Mouse (Mus musculus) embryonic facial prominence, embryonic 11.5 days (tissue): Measurements from ENCODE around the gene Sh3bp5. TPM values are rescaled to one million over a fixed set of nuclear protein-coding genes. Genes with fewer than 3 reads are reported as not detected.

Source experiments
- ATAC-seq: fragments of 200-750 bp; cut with Nextera tagmentation; replicated peaks from 2 replicates; pipeline ENCODE4 v1.8.0; 2017; ENCODE audit warnings: low read depth; ENCODE audit not compliant: insufficient number of reproducible peaks, low FRiP score, low TSS enrichment
- DNase-seq: peaks from one replicate; pipeline ENCODE4 v3.0.0-alpha.2; 2015; ENCODE audit warnings: low spot score
- H3K27ac ChIP-seq: fragments of 300-500 bp; sonication (generic); replicated peaks from 2 replicates; pipeline ENCODE4 v1.5.1; 2014; ENCODE audit warnings: mild to moderate bottlenecking, low read depth, low read length, control low read depth
- H3K27me3 ChIP-seq: fragments of 300-500 bp; sonication (generic); 2 replicates; pipeline ENCODE4 v1.6.1; 2014; ENCODE audit warnings: mild to moderate bottlenecking, low read length, moderate library complexity, mixed read lengths; ENCODE audit not compliant: control insufficient read depth, insufficient read depth
- H3K36me3 ChIP-seq: fragments of 300-500 bp; sonication (generic); replicated peaks from 2 replicates; pipeline ENCODE4 v1.6.1; 2014; ENCODE audit warnings: low read depth, mild to moderate bottlenecking, low read length, moderate library complexity, mixed read lengths; ENCODE audit not compliant: control insufficient read depth, insufficient read depth
- H3K4me1 ChIP-seq: fragments of 300-500 bp; sonication (generic); 2 replicates; pipeline ENCODE4 v1.6.1; 2014; ENCODE audit warnings: low read length, mixed read lengths; ENCODE audit not compliant: control insufficient read depth, insufficient read depth
- H3K4me2 ChIP-seq: fragments of 300-500 bp; sonication (generic); 2 replicates; pipeline ENCODE4 v1.6.1; 2014; ENCODE audit warnings: low read depth, mild to moderate bottlenecking, control low read depth, low read length, moderate library complexity
- H3K4me3 ChIP-seq: fragments of 300-500 bp; sonication (generic); 2 replicates; pipeline ENCODE4 v1.5.1; 2014; ENCODE audit warnings: low read depth, low read length, control low read depth
- H3K9ac ChIP-seq: fragments of 300-500 bp; sonication (generic); replicated peaks from 2 replicates; pipeline ENCODE4 v1.6.1; 2014; ENCODE audit warnings: mild to moderate bottlenecking, control low read depth, low read length
- H3K9me3 ChIP-seq: fragments of 300-500 bp; sonication (generic); replicated peaks from 2 replicates; pipeline ENCODE4 v1.6.1; 2016; ENCODE audit warnings: mild to moderate bottlenecking, low read length, inconsistent platforms, mixed read lengths; ENCODE audit not compliant: control insufficient read depth
- WGBS: fragments of 180-500 bp; shearing (Covaris S2); extraction: QIAGEN DNeasy Blood & Tissue Kit; methylation state at CpG from one replicate; pipeline ENCODE4 v1.1.7; 2014; 5-methylcytosine and 5-hydroxymethylcytosine counted together
- polyA plus RNA-seq: library from polyadenylated mRNA; unstranded; fragments of >200 nt; fragmentation: Nextera tagmentation; extraction: Ambion mirVana; gene quantifications from 2 replicates; pipeline ENCODE4 v1.2.1, GENCODE M21; 2014

Sh3bp5 gene
- polyA plus RNA-seq, 1 experiment from 2014 or later = 16.0 TPM

GRCm38 (mm10) chr14:31323849-31324792 lies 111.8 kb downstream of the Sh3bp5 start, which contains the start of gene Dnah1:
Gene Dnah1, minus strand, starts transcription at chr14:31323896.
- peak within 1 kb of the TSS; percentile 50 for H3K9ac ChIP-seq
- H3K4me3 ChIP-seq = peak within 1 kb of the TSS; percentile 22
- ATAC-seq = no peak
- DNase-seq = peak; percentile 63
- 28% methylated on average over 28 of the region's 28 CpGs for WGBS
- H3K4me2 ChIP-seq = peak within 1 kb of the TSS; percentile 54
- no peaks in the 10 kb centered on the region for H3K27me3 ChIP-seq
- no peaks in the 10 kb centered on the region for H3K4me1 ChIP-seq
- H3K27ac ChIP-seq = no peak within 1 kb of the TSS
- no peaks in the 10 kb centered on the region for H3K36me3 ChIP-seq
- no peaks in the 10 kb centered on the region for H3K9me3 ChIP-seq

GRCm38 (mm10) chr14:31323189-31323588 lies 112.7 kb downstream of the Sh3bp5 start:
- no peak for DNase-seq
- Histone ChIP-seq H3K27ac (no peak overlapping the region), H3K4me1 (no peaks in the 10 kb centered on the region), H3K9me3 (no peaks in the 10 kb centered on the region), H3K9ac (no peak overlapping the region), H3K4me2 (peak overlapping the region; percentile 54; the same call in 1 of the 2 replicates), H3K36me3 (no peaks in the 10 kb centered on the region), H3K4me3 (no peak overlapping the region), H3K27me3 (no peaks in the 10 kb centered on the region)
- 81% methylated on average over 4 of the region's 4 CpGs for WGBS
- no peak for ATAC-seq

DNA sequence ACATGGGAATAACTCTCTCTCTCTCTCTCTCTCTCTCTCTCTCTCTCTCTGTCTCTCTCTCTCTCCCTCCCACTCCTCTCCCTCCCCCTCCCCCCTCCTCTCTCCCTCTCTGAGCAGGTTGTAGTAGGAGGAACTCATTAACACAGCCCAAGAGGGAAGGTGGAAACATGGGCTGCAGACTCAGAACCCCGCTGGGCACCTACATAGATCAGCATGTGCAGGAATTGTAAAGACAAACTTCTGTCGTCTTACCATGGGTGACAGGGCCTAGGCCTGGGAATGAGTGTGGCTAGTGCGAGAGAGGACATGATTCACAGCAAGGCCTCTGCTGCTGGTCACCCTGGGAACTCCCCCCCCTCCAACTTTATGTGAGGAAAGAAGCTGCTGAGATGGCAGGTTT lies 113.7 kb downstream of the Sh3bp5 start:
- Histone ChIP-seq H3K9ac (no peak overlapping the region), H3K27me3 (no peaks in the 10 kb centered on the region), H3K27ac (no peak overlapping the region), H3K4me2 (no peak overlapping the region), H3K9me3 (no peaks in the 10 kb centered on the region), H3K36me3 (no peaks in the 10 kb centered on the region), H3K4me1 (no peaks in the 10 kb centered on the region), H3K4me3 (no peak overlapping the region)
- ATAC-seq (no peak), DNase-seq (no peak)
- 85% methylated on average over 3 of the region's 3 CpGs for WGBS

- Histone ChIP-seq H3K27me3 (no peaks in the 10 kb centered on the region), H3K4me2 (no peak overlapping the region), H3K9me3 (no peaks in the 10 kb centered on the region), H3K4me3 (no peak overlapping the region), H3K27ac (no peak overlapping the region), H3K9ac (no peak overlapping the region), H3K36me3 (no peaks in the 10 kb centered on the region), H3K4me1 (no peaks in the 10 kb centered on the region)
- 88% methylated on average over 11 of the region's 11 CpGs for WGBS
- DNase-seq (no peak), ATAC-seq (no peak)
These were observed 114.7 kb downstream of the Sh3bp5 start for GRCm38 (mm10) chr14:31321181-31321580.

GRCm38 (mm10) chr14:31319546-31319945 lies 116.3 kb downstream of the Sh3bp5 start:
- Histone ChIP-seq H3K27me3 (no peaks in the 10 kb centered on the region), H3K27ac (no peak overlapping the region), H3K36me3 (no peaks in the 10 kb centered on the region), H3K4me1 (no peaks in the 10 kb centered on the region), H3K9me3 (no peaks in the 10 kb centered on the region), H3K9ac (no peak overlapping the region), H3K4me2 (no peak overlapping the region), H3K4me3 (no peak overlapping the region)
- 85% methylated on average over 10 of the region's 10 CpGs for WGBS
- no peak for ATAC-seq
- no peak for DNase-seq

- Histone ChIP-seq H3K27ac (no peak overlapping the region), H3K27me3 (no peaks in the 10 kb centered on the region), H3K9ac (no peak overlapping the region), H3K4me2 (no peak overlapping the region), H3K4me1 (no peaks in the 10 kb centered on the region), H3K4me3 (no peak overlapping the region), H3K36me3 (no peaks in the 10 kb centered on the region), H3K9me3 (no peaks in the 10 kb centered on the region)
- DNase-seq (no peak), ATAC-seq (no peak)
- 79% methylated on average over 3 of the region's 3 CpGs for WGBS
These were observed 118.1 kb downstream of the Sh3bp5 start for GRCm38 (mm10) chr14:31317754-31318153.

- Histone ChIP-seq H3K9ac (no peak overlapping the region), H3K4me1 (no peaks in the 10 kb centered on the region), H3K36me3 (no peaks in the 10 kb centered on the region), H3K4me3 (no peak overlapping the region), H3K27me3 (no peaks in the 10 kb centered on the region), H3K27ac (no peak overlapping the region), H3K9me3 (no peaks in the 10 kb centered on the region), H3K4me2 (no peak overlapping the region)
- ATAC-seq (no peak), DNase-seq (no peak)
- WGBS = 86% methylated on average over 12 of the region's 12 CpGs
These were observed 119.3 kb downstream of the Sh3bp5 start for GRCm38 (mm10) chr14:31316613-31317012.

- WGBS = 45% methylated on average over 3 of the region's 3 CpGs
These were observed 122.7 kb downstream of the Sh3bp5 start for GRCm38 (mm10) chr14:31313192-31313591.

More at GRCm38 (mm10) chr14:31313192-31313591, 122.7 kb downstream of the Sh3bp5 start:
- Histone ChIP-seq H3K27me3 (no peaks in the 10 kb centered on the region), H3K4me1 (no peaks in the 10 kb centered on the region), H3K4me3 (no peak overlapping the region), H3K9ac (no peak overlapping the region), H3K36me3 (no peaks in the 10 kb centered on the region), H3K27ac (no peak overlapping the region), H3K4me2 (no peak overlapping the region), H3K9me3 (no peaks in the 10 kb centered on the region)
- ATAC-seq (no peak), DNase-seq (no peak)
